Mouse (Mus musculus) kidney, postnatal 25 days (tissue): Measurements from ENCODE around the gene Olfr873.
"Not testable (repeated sequence)": the region's sequence is repeated elsewhere in the genome, so short reads cannot be mapped to it uniquely, and the experiment has no call there.

ENCODE experiments used
- DNase-seq, 2 experiments: peaks; one replicate each; pipeline ENCODE4 v3.0.0; 2021; ENCODE audit warnings: mixed read lengths in 2 of 2

Olfr873 gene

DNA sequence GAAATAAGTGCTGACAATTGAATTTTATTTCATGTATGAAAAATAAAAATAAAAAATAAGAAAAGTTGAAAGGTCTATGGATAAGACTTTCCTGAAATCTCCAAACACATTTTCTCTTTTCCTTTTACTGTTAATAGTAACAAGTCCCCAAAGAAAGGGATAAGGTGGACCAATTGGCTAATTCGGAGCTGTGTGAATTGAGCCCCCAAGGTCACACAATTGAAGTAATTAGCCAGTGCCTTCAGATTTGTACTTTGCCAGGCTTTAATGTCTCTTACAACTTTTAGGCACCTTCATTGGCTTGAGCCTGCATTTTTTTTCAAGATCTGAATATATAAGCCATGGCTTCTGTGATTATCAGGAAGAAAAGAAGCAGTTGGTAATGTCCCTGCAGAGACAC, at the start of gene Olfr873:
Olfr873 (plus strand) TSS at position 301 of the 400 bp plus-strand sequence.
- no peak for DNase-seq

DNA sequence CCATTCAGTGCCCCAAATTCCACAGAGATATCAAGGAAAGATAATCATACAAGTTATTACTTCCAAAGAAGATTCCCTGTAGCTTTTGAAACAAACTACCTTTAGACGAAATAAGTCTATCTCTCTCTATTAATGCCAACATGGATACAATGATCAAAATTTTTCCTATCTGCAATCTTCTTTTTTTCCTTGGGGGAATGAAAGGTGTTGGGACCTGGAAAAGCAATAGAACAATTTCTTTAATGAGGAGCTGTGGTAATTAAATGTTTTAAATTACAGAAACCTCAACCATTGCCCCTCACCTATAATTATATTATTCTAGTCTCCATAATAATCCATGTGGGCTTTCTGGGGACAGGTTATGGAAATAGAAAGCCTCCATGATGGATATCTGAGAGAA, 16.3 kb upstream of the Olfr873 start, which contains the start of gene Olfr39:
Olfr39 (plus strand) TSS at position 301 of the 400 bp plus-strand sequence.
- no peak for DNase-seq

DNA sequence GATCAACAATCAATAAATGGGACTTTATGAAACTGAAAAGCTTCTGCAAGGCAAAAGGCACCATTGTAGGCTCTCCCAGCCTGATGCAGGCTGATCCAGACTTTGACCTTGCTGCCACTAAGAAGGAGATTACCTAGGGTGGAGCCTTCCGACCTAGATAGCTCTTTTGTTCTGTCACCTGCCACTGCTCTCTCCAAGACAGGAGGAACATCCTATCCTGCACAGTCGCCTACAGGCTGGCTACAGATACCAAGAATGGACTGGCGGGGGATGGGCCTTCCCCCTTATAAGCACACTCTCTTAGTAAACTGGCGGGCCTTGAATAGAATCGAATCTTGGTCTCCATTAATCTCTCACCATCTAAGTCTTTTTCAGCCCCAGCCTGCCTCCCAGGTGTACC, 2.8 kb upstream of the Olfr873 start:
- not testable (repeated sequence) for DNase-seq

DNA sequence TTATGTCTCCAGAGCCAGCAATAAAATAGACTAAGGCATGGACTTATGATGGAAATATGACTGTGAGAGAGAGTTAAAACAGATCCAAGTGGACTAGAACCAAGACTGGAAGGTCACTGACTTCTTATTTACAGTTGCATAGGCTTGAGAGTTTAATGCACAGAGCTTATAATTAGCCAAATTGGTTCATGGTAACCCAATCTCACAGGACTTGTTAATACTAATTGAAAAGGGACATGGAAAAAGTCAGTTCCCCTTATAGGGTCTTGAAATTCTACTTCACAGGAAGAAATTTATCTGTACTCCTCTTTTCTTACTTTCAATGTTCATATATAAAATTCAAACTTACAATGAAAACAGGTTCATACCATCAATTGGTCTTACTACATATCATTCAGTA, 37.7 kb downstream of the Olfr873 start, which contains the start of gene Olfr18:
Olfr18 (minus strand) TSS at position 101 of the 400 bp plus-strand sequence.
- DNase-seq, result no peak

DNA sequence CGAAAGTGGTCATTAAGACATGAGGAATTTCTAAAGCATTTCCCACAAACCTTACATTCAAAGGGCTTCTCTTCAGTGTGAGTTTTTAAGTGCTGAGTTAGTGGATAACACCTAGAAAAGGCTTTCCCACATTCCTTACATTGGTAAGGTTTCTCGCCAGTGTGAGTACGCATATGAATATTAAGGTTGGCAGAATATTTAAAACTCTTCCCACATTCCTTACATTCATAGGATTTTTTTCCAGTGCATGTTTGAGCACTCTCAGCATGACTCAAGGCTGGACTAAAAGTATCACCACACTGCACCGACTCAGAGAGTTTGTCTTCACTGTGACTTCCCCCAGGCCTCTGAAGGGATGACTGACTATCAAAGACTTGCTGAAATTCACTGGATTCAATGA, 50.2 kb downstream of the Olfr873 start:
- no peak for DNase-seq
